Mouse (Mus musculus): ENCODE measurements at regions not wholly inside any gene's neighbourhood (a gene's known extent, or its start where the extent isn't known, plus 50 kb on each side); places are given as distances from the start of the nearest gene placed in this dataset.

DNA sequence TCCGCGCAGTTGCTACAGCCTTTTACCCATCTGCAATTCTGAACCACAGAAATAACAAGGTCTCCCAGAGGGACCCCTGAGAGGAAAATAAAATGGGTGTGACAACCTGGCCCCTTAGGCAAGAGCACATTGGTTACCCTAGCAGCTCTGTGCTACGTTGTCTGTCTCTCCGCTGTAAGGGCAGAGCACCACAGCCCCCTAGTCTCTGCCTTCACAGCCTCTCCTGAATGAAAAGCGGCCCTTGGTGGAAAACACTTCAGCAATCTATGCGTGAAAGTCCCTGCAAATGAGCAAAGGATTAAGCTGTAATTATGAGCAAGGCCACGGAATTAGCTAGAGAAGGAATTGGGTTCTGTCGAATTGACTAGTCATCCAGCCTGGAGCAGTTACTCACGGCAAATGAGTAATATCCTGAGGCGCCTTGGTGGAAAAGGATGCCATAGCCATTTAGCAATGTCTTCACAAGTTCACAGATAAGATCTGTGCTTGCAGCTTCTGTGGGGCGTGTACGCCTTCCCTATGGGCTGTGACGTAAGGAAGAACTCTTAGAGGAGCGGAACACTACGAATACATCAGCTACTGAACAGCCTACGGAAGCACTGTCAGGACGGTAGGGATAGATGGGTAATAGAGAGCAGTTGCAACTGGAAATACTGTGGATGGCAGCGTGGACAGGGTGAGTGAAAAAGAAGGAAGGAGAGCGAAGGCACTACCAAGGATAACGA is 61.0 kb upstream of the Nphp3 start:
- no peak for DNase-seq (ENCODE audit: extremely low read depth, low read depth, low spot score)
- Histone ChIP-seq H3K27ac (replicated peaks; ENCODE audit: insufficient read depth, low read depth, low read length) (no peak overlapping the region), H3K4me1 (ENCODE audit: control insufficient read depth, insufficient read depth, low read length) (peaks cover 2% of the 10 kb centered on the region; the same call in 1 of the 2 replicates), H3K36me3 (ENCODE audit: control insufficient read depth, insufficient read depth, low read length) (no peaks in the 10 kb centered on the region), H3K9ac (ENCODE audit: low read depth, low read length) (no peak overlapping the region), H3K27me3 (ENCODE audit: control insufficient read depth, insufficient read depth, low read length) (no peaks in the 10 kb centered on the region), H3K79me2 (ENCODE audit: control insufficient read depth, insufficient read depth, low read length) (no peaks in the 10 kb centered on the region), H3K4me3 (ENCODE audit: insufficient read depth, low read depth, low read length) (no peak overlapping the region)
- TF ChIP-seq CTCF (IDR thresholded peaks at IDR 0.05; ENCODE audit: low read depth, low read length) (no peak), POLR2A (IDR thresholded peaks at IDR 0.05; ENCODE audit: extremely low read depth, insufficient read depth, low read length) (no peak)
- 92% methylated on average over 20 of the region's 20 CpGs for WGBS

DNA sequence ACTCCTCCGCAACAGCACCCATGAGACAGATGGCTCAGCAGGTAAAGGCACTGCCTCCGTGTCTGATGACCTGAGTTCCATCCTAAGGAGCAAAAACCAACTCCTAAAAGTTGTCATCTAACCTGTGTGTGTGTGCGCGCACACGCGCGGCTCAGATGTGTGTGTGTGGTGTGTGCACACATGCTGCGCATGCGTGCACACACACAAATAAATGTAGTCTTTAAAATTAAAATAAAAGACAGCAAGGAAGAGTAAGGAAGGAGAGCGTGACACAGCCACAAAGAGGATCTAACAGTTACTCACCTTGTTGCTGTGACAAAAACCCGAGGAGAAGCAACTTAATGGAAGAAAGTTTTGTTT is 60.5 kb upstream of the Nphp3 start:
- TF ChIP-seq POLR2A (IDR thresholded peaks at IDR 0.05; ENCODE audit: extremely low read depth, insufficient read depth, low read length) (no peak), CTCF (IDR thresholded peaks at IDR 0.05; ENCODE audit: low read depth, low read length) (no peak)

GRCm38 (mm10) chr9:103945406-103945805 is 56.9 kb upstream of the Nphp3 start:
- TF ChIP-seq CTCF (IDR thresholded peaks at IDR 0.05; ENCODE audit: low read depth, low read length): no peak
- TF ChIP-seq POLR2A (IDR thresholded peaks at IDR 0.05; ENCODE audit: extremely low read depth, insufficient read depth, low read length): no peak
- no peak overlapping the region for H3K4me3 ChIP-seq (ENCODE audit: insufficient read depth, low read depth, low read length)
- WGBS: 87% methylated on average over 11 of the region's 11 CpGs
- H3K4me1 ChIP-seq (ENCODE audit: control insufficient read depth, insufficient read depth, low read length): peaks cover 2% of the 10 kb centered on the region; the same call in 1 of the 2 replicates
- no peak overlapping the region for H3K9ac ChIP-seq (ENCODE audit: low read depth, low read length)
- no peaks in the 10 kb centered on the region for H3K79me2 ChIP-seq (ENCODE audit: control insufficient read depth, insufficient read depth, low read length)
- no peak overlapping the region for H3K27ac ChIP-seq (replicated peaks; ENCODE audit: insufficient read depth, low read depth, low read length)
- no peak for DNase-seq (ENCODE audit: extremely low read depth, low read depth, low spot score)
- no peaks in the 10 kb centered on the region for H3K27me3 ChIP-seq (ENCODE audit: control insufficient read depth, insufficient read depth, low read length)
- H3K36me3 ChIP-seq (ENCODE audit: control insufficient read depth, insufficient read depth, low read length): no peaks in the 10 kb centered on the region

More for the DNA sequence above, 60.5 kb upstream of the Nphp3 start:
- H3K9ac ChIP-seq (ENCODE audit: low read depth, low read length): no peak overlapping the region
- WGBS: 95% methylated on average over 11 of the region's 11 CpGs
- no peak overlapping the region for H3K27ac ChIP-seq (replicated peaks; ENCODE audit: insufficient read depth, low read depth, low read length)
- H3K27me3 ChIP-seq (ENCODE audit: control insufficient read depth, insufficient read depth, low read length): no peaks in the 10 kb centered on the region
- peaks cover 2% of the 10 kb centered on the region; the same call in 1 of the 2 replicates for H3K4me1 ChIP-seq (ENCODE audit: control insufficient read depth, insufficient read depth, low read length)
- DNase-seq (ENCODE audit: extremely low read depth, low read depth, low spot score): no peak
- H3K4me3 ChIP-seq (ENCODE audit: insufficient read depth, low read depth, low read length): no peak overlapping the region
- H3K36me3 ChIP-seq (ENCODE audit: control insufficient read depth, insufficient read depth, low read length): no peaks in the 10 kb centered on the region
- H3K79me2 ChIP-seq (ENCODE audit: control insufficient read depth, insufficient read depth, low read length): no peaks in the 10 kb centered on the region

DNA sequence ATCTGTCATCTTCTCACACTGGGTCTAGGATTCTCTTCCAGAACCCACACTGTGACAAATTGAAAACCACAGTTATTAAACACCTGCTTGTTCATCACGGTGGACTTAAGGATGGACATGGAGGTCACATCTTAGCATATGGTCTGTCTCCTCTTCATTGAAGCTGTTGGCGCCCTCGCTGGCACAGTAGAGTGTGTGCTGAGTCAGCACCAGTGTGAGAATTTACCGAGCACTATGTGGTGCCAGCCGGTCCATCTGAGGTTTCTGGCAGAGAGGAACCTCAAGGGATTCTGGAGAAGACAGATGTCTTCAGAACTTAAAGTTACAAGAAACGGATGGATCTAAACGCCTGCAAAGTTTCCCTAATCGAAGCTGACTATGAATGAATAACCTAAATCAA is 50.5 kb upstream of the Nphp3 start:
- H3K27me3 ChIP-seq (ENCODE audit: control insufficient read depth, insufficient read depth, low read length): no peaks in the 10 kb centered on the region
- no peaks in the 10 kb centered on the region for H3K79me2 ChIP-seq (ENCODE audit: control insufficient read depth, insufficient read depth, low read length)
- TF ChIP-seq CTCF (IDR thresholded peaks at IDR 0.05; ENCODE audit: low read depth, low read length): no peak
- TF ChIP-seq POLR2A (IDR thresholded peaks at IDR 0.05; ENCODE audit: extremely low read depth, insufficient read depth, low read length): no peak
- 93% methylated on average over 8 of the region's 8 CpGs for WGBS
- no peak overlapping the region for H3K4me3 ChIP-seq (ENCODE audit: insufficient read depth, low read depth, low read length)
- no peak overlapping the region for H3K9ac ChIP-seq (ENCODE audit: low read depth, low read length)
- no peaks in the 10 kb centered on the region for H3K36me3 ChIP-seq (ENCODE audit: control insufficient read depth, insufficient read depth, low read length)
- no peak overlapping the region for H3K27ac ChIP-seq (replicated peaks; ENCODE audit: insufficient read depth, low read depth, low read length)
- no peaks in the 10 kb centered on the region for H3K4me1 ChIP-seq (ENCODE audit: control insufficient read depth, insufficient read depth, low read length)
- no peak for DNase-seq (ENCODE audit: extremely low read depth, low read depth, low spot score)
